Mouse (Mus musculus): ENCODE results near the gene Myo16.

GRCm38 (mm10) chr8:10549434-10549833, 395.7 kb downstream of the Myo16 start:
- no peak for TF ChIP-seq CTCF (IDR thresholded peaks at IDR 0.05; ENCODE audit: low read depth)
- no peak for TF ChIP-seq EP300 (optimal IDR thresholded peaks at IDR 0.05)

Data from stomach, postnatal 0 days (tissue).